Mouse (Mus musculus) cerebellum, adult 2 months (tissue): ENCODE results near the gene Cfap221.

ENCODE experiments used
- CTCF ChIP-seq: fragments of 200-500 bp; IDR thresholded peaks from 2 replicates; pipeline ENCODE4 v1.5.1; 2011; ENCODE audit warnings: low read depth, mild to moderate bottlenecking, control low read depth, low read length, moderate library complexity, borderline replicate concordance; ENCODE audit not compliant: insufficient read depth
- POLR2A ChIP-seq: fragments of 200-500 bp; IDR thresholded peaks from 2 replicates; pipeline ENCODE4 v1.6.1; 2011; ENCODE audit warnings: low read length, control low read depth, borderline replicate concordance; ENCODE audit not compliant: insufficient read depth

- TF ChIP-seq POLR2A (no peak), CTCF (no peak)
Observed at GRCm38 (mm10) chr1:119902551-119903230, 94.3 kb downstream of the Cfap221 start.
